Mouse (Mus musculus) heart, postnatal 0 days (tissue): ENCODE measurements at regions not wholly inside any gene's neighbourhood (a gene's known extent, or its start where the extent isn't known, plus 50 kb on each side); places are given as distances from the start of the nearest gene placed in this dataset.

Source experiments
- ATAC-seq: fragments of 200-750 bp; cut with Nextera tagmentation; 2 replicates; pipeline ENCODE4 v1.8.0; 2017; ENCODE audit warnings: low read depth, moderate number of reproducible peaks, moderate library complexity; ENCODE audit not compliant: insufficient read depth
- DNase-seq: peaks from one replicate; pipeline ENCODE4 v3.0.0-alpha.2; 2016; ENCODE audit warnings: low spot score
- H3K27ac ChIP-seq: fragments of 300-500 bp; sonication (generic); 2 replicates; pipeline ENCODE4 v1.5.1; 2014; ENCODE audit warnings: low read depth, mild to moderate bottlenecking
- H3K27me3 ChIP-seq: fragments of 300-500 bp; sonication (generic); 2 replicates; pipeline ENCODE4 v1.6.1; 2014; ENCODE audit warnings: low read length, mixed read lengths; ENCODE audit not compliant: control insufficient read depth, insufficient read depth
- H3K36me3 ChIP-seq: fragments of 300-500 bp; sonication (generic); replicated peaks from 2 replicates; pipeline ENCODE4 v1.6.1; 2014; ENCODE audit warnings: low read length, mixed read lengths; ENCODE audit not compliant: control insufficient read depth, insufficient read depth
- H3K4me1 ChIP-seq: fragments of 300-500 bp; sonication (generic); 2 replicates; pipeline ENCODE4 v1.6.1; 2014; ENCODE audit warnings: antibody characterized with exemption; ENCODE audit not compliant: control insufficient read depth, insufficient read depth
- H3K4me2 ChIP-seq: fragments of 300-500 bp; sonication (generic); 2 replicates; pipeline ENCODE4 v1.6.1; 2014; ENCODE audit warnings: low read depth, mild to moderate bottlenecking, low read length, moderate library complexity
- H3K4me3 ChIP-seq: fragments of 300-500 bp; sonication (generic); 2 replicates; pipeline ENCODE4 v1.5.1; 2014; ENCODE audit warnings: low read depth, low read length
- H3K9ac ChIP-seq: fragments of 300-500 bp; sonication (generic); replicated peaks from 2 replicates; pipeline ENCODE4 v1.6.1; 2014; ENCODE audit warnings: low read depth, low read length, mixed read lengths
- H3K9me3 ChIP-seq: fragments of 300-500 bp; sonication (generic); replicated peaks from 2 replicates; pipeline ENCODE4 v1.6.1; 2016; ENCODE audit warnings: low read length; ENCODE audit not compliant: control insufficient read depth
- CTCF ChIP-seq: IDR thresholded peaks from 2 replicates; pipeline ENCODE4 v1.5.1; 2016; ENCODE audit warnings: antibody characterized with exemption, control low read depth, low read depth
- EP300 ChIP-seq: IDR thresholded peaks from 2 replicates; pipeline ENCODE4 v1.6.1; 2016; ENCODE audit warnings: antibody characterized with exemption, low read depth
- WGBS: fragments of 180-500 bp; shearing (Covaris S2); extraction: QIAGEN DNeasy Blood & Tissue Kit; methylation state at CpG from one replicate; pipeline ENCODE4 v1.1.7; 2014; 5-methylcytosine and 5-hydroxymethylcytosine counted together

DNA sequence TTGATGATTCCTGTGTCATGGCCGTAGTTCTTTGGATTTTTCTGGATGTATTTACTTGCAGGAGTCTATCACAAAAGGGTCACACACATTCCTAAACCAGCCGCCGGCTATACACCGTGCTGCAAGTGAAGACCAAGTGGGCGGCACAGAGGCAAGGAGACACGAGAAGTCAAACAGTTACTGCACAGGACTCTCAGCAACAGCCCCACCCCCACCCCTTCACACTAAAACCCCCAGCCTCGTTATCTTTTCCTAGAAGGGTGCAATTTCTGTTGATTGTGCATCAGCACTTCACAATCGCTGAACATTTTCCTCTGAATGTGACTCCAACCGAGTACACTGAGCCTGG lies 126.9 kb upstream of the Klf14 start:
- H3K4me3 ChIP-seq = no peak overlapping the region
- H3K4me2 ChIP-seq = no peak overlapping the region
- TF ChIP-seq CTCF = no peak
- TF ChIP-seq EP300 = no peak
- 46% methylated on average over 9 of the region's 9 CpGs for WGBS
- H3K27ac ChIP-seq = no peak overlapping the region
- H3K4me1 ChIP-seq = peaks cover 22% of the 10 kb centered on the region
- no peaks in the 10 kb centered on the region for H3K27me3 ChIP-seq
- no peaks in the 10 kb centered on the region for H3K9me3 ChIP-seq
- H3K36me3 ChIP-seq = peaks cover 13% of the 10 kb centered on the region; the same call in 1 of the 2 replicates
- no peak overlapping the region for H3K9ac ChIP-seq
- no peak for ATAC-seq
- DNase-seq = no peak

DNA sequence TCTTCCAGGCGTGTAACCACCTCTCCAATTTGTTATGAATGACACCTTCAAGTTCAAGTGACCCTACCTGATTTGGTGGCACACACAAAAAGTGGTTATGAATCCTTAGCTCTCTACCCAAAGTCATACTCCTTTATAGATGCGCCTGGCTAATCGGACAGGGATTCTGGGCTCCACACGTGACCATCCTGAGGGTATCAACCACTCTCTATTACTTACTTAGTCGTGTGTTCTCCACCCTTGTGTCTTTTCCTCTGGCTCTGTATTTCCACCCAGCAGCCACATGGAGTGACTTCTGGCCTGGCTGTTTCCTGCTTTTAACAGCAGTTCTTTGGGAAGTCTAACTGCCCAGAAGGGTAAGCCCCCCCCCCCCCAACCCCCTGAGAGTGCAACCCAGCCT lies 127.4 kb upstream of the Klf14 start:
- Histone ChIP-seq H3K4me1 (peaks cover 22% of the 10 kb centered on the region), H3K36me3 (peaks cover 13% of the 10 kb centered on the region; the same call in 1 of the 2 replicates), H3K27ac (no peak overlapping the region), H3K9ac (no peak overlapping the region), H3K9me3 (no peaks in the 10 kb centered on the region), H3K4me2 (no peak overlapping the region), H3K27me3 (no peaks in the 10 kb centered on the region), H3K4me3 (no peak overlapping the region)
- DNase-seq (no peak), ATAC-seq (no peak)
- WGBS = 88% methylated on average over 5 of the region's 5 CpGs
- TF ChIP-seq EP300 = no peak
- TF ChIP-seq CTCF = no peak

GRCm38 (mm10) chr6:31086798-31087360 lies 128.0 kb upstream of the Klf14 start:
- ATAC-seq = no peak
- Histone ChIP-seq H3K27ac (no peak overlapping the region), H3K4me3 (no peak overlapping the region), H3K36me3 (peaks cover 13% of the 10 kb centered on the region; the same call in 1 of the 2 replicates), H3K9ac (no peak overlapping the region), H3K9me3 (no peaks in the 10 kb centered on the region), H3K27me3 (no peaks in the 10 kb centered on the region), H3K4me2 (no peak overlapping the region), H3K4me1 (peaks cover 22% of the 10 kb centered on the region)
- 86% methylated on average over 7 of the region's 7 CpGs for WGBS
- no peak for DNase-seq
- TF ChIP-seq EP300 = no peak
- TF ChIP-seq CTCF = no peak

GRCm38 (mm10) chr6:31087511-31087910 lies 128.6 kb upstream of the Klf14 start:
- Histone ChIP-seq H3K27me3 (no peaks in the 10 kb centered on the region), H3K4me1 (peaks cover 15% of the 10 kb centered on the region), H3K9me3 (no peaks in the 10 kb centered on the region), H3K4me2 (no peak overlapping the region), H3K4me3 (no peak overlapping the region), H3K9ac (no peak overlapping the region), H3K36me3 (peaks cover 13% of the 10 kb centered on the region; the same call in 1 of the 2 replicates), H3K27ac (no peak overlapping the region)
- no peak for TF ChIP-seq CTCF
- TF ChIP-seq EP300 = no peak
- ATAC-seq = no peak
- WGBS = 76% methylated on average over 4 of the region's 4 CpGs
- DNase-seq = no peak

- no peak overlapping the region for H3K4me3 ChIP-seq
Observed at GRCm38 (mm10) chr6:31088147-31088972, 129.5 kb upstream of the Klf14 start.

More at GRCm38 (mm10) chr6:31088147-31088972, 129.5 kb upstream of the Klf14 start:
- ATAC-seq = no peak
- Histone ChIP-seq H3K4me1 (peaks cover 10% of the 10 kb centered on the region; the same call in 1 of the 2 replicates), H3K4me2 (peak overlapping the region; percentile 43), H3K9me3 (no peaks in the 10 kb centered on the region), H3K36me3 (peaks cover 13% of the 10 kb centered on the region; the same call in 1 of the 2 replicates), H3K27me3 (no peaks in the 10 kb centered on the region), H3K9ac (0 out of 2 replicates have a peak overlapping the region, but pooled peaks have one; percentile 18), H3K27ac (peak overlapping the region; percentile 25)
- TF ChIP-seq CTCF (no peak), EP300 (no peak)
- 52% methylated on average over 18 of the region's 18 CpGs for WGBS
- DNase-seq = no peak
